Mouse (Mus musculus): ENCODE measurements around the gene Adgra3.

Gene Adgra3

DNA sequence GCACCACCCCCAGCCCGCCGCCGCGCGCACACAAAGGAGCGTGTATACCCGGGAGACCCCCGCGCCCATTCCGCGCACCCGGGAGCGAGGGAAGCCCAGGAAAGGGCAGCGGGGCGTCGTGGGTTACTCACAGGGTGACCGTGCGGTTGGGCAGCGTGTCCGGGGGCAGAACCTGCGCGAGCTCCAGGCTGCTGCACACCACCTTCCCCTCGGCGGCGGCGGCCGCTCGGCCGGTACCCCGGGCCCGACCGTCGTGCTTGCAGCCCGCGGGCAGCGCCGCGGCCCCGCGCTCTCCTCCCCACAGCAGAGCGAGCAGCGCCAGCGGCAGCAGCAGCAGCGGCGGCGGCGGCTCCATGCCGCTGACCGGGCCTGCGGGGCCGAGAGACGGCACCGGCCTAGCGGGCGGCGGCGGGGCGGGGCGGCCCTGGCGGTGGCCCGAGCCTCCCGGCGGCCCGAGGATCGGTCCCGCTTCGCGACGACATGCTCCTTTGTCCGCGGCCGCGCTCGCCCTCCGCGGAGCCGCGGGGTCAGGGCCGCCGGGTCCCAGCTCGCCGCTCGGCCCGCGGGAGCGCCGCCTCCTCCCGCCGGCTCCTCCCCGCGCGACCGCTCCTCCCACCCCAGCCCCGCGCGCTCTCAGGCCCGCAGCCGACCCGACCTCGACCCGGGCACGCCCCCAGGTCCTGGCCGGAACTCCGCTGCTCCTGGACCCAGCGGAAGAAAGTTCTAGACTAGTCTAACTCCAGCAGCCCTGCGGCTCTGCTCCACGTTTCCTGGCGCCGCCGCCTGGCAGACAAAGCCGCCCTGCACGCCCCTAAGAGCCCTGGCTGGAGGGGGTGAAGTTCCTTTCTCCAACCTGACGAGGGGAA, at the start of gene Adgra3:
TSS of gene Adgra3 (minus strand) at position 586 of the 866 bp plus-strand sequence.
- peak; percentile 85 for DNase-seq

- no peak for DNase-seq
Observed at GRCm38 (mm10) chr5:50083441-50083840, 24.6 kb upstream of the Adgra3 start.

DNA sequence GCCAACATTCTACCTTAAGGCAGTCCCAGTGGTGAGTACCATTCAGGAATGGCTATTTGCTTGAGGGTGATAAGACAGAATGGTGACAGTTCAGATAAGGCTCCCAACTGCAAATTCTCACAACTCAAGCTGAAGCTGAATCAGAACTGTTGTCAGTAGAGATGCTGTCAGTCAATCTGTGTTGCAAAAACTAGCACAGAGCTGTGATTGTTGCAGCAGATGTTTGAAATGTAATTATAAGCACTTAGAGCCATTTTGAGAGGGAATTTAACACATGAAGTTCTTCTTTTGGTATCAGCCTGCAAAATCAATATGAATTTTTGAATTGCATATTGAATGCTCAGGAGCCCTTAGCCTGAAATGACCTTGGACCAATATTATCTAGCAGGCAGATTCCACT, 15.4 kb upstream of the Adgra3 start:
- no peak for DNase-seq

- DNase-seq = no peak
Observed at GRCm38 (mm10) chr5:50064236-50064635, 5.4 kb upstream of the Adgra3 start.

GRCm38 (mm10) chr5:50059586-50059985, 780 bp upstream of the Adgra3 start:
- DNase-seq = peak; percentile 72

DNA sequence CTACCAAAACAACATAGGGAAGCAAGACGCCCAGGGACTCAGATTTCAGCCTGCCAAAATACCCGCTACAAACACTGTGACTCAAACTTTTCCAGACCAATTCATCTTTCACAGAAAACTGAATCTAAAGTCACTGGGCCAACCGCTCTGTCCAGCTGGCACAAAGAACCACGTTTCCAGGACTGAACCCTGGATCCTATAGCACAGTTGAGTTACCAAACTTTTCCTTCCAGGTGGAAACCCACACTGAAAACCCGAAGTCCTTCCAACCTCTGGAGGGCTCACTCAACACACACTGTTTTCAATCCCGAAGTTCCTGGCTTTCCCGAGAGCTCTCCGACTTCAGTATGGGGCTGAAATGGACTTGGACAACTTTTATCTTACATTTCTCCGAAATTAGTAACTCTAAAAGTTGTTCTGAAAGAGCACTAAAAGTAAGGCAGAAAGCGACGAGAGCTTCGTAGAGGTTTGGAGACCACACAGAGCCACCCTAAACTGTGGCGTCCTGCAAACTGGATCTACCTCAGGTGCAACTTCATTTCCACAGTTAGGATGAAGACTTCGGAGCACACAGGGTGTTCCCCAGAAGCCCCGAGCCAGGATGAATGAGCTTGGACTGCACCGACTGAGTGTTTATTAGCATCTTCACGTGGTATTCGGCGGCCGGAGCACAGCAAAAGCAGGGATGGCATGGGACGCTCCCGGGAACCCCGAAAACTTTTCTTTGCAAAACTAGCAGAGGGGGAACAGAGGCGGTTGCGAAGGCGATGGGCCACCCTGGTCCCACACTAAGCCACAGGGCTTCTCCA, 990 bp downstream of the Adgra3 start:
- DNase-seq = no peak

DNA sequence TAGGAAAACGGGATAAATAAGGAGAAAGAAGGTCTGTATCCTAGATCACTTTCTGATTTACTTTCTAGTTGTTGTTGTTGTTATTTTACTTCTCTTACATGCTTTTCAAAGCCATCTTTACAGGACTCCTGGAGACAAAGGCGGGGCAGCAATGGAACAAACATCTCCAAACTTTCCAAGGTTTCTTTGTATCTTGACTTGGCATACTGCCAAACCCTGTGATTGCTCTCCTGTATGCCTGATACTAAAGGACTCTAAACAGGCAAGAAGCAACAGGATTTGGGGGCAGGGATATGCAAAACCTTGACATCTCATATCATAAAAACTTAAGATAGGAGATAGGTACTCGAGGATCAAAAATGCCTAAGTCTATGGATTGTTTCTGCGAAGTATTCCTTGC, 6.3 kb downstream of the Adgra3 start:
- no peak for DNase-seq

- no peak for DNase-seq
Observed at GRCm38 (mm10) chr5:50050668-50051425, 8.0 kb downstream of the Adgra3 start.

DNA sequence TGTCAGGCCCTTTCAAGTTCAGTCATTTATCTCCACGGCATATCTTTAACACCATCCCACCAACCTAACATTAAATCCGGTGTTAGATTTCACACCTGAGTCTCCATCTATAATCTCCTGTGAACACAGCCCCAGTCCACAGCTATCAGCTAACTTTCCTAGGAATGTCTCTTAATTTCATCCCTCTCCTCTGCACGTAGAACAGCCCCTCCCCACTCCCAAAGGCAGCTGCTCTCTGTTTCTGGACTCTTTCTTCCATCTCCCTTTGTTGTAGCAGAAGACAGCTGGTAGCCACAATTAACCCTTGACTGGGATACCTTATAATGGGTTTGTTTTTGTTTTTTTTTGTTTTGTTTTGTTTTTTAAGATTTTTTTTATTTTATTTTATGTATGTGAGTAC, 8.8 kb downstream of the Adgra3 start:
- no peak for DNase-seq

- DNase-seq = no peak
Observed at GRCm38 (mm10) chr5:50049506-50049905, 9.3 kb downstream of the Adgra3 start.

- no peak for DNase-seq
Observed at GRCm38 (mm10) chr5:50048960-50049359, 9.8 kb downstream of the Adgra3 start.

DNA sequence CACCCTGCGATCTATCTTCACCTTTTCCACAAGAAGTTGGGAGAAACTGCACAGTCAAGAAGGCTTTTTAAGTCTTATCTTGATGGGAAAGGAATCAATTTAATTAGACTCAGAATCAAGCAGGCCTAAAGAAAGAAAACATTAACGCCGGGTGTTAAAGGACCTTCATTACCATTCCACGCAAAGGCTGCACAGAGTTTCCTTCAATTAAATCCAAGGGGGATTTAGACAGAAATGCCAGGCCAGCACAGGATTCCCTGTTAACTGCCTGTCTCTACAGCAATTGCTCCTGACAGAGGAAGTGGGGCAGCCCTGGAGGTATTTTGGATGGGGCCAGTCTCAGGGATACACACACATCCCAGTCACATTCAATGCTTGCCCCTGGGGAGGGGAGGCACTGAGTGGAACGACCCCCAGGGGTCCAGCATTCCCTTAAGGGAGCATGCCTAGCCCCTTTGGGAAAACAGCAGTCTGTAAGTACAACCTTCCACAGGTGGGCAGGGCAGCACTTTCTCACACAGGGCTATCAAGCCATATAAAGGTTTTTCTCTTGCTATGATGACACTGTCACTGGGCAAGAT, 10.4 kb downstream of the Adgra3 start:
- DNase-seq = no peak

DNA sequence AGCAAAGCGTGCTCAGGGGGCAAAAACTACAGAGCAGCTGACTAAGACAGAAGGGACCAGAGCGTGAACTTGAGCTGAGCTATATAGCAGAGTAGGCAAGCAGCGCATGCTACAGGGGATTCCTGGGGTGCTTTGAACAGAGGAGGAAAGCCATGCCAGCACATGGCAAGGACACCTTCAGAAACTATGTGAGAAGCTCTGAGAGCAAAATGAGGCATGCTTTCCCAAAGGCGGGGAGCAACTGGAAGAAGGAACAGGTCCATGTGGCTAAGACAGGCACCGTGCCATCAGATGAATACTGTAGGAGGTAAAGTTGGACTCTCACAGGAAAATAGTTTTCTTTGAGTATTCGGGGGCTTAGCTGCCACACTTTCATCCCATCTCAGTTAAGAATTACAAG, 13.6 kb downstream of the Adgra3 start:
- no peak for DNase-seq

GRCm38 (mm10) chr5:50043677-50044076, 15.1 kb downstream of the Adgra3 start:
- DNase-seq = no peak

GRCm38 (mm10) chr5:50042274-50042943, 16.4 kb downstream of the Adgra3 start:
- DNase-seq = no peak

GRCm38 (mm10) chr5:50039521-50039920, 19.3 kb downstream of the Adgra3 start:
- no peak for DNase-seq

DNA sequence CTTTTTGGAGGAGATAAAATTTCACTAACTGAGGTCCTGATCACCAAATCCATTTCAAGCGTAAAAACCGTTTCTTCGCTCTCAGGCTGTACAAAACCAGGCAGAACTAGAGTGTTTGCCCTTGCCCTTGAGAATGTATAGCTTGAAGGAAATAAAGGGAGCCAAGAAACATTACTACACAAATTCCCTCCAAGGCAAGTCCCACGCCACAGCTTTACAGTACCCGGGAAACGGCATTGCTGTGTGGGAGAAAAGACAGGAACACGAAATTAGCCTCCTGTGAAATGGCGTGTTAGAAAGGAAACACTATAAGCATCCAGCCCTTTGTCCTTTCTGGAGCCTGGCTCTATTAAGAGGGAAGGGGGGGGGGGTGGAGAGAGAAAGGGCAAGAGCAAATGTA, 21.1 kb downstream of the Adgra3 start:
- DNase-seq = no peak

DNA sequence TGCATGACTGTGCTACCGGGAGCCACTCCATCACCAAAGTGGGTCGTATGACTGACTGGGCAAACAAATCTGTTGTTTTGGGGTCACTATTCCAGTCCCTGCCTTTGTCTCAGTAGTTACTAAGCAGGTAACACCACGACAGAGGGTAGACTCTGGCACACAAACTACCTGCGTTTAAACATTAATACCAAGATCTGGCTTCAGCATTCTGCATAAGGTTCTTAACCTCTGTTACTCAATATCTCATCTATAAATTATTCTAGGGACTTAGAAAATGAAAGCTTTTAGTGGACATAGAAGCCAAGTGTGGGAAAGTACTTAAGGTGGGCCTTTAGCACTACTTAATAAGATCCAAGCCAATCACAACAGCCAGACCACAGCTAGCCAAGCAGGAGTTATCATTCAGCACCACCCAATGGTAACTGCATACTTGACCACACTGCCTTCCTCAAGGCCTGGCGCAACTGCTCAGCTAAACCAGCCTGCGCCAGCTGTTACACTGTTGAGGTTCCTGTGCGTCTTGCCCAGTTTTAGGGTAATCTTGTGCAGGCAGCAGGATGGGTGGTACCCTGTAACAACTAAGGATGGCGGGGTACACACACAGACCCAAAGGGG, 23.8 kb downstream of the Adgra3 start:
- peak; percentile 71 for DNase-seq

- DNase-seq = peak; percentile 57
Observed at GRCm38 (mm10) chr5:50034231-50034630, 24.6 kb downstream of the Adgra3 start.

GRCm38 (mm10) chr5:50033660-50034059, 25.1 kb downstream of the Adgra3 start:
- no peak for DNase-seq

GRCm38 (mm10) chr5:50032332-50032731, 26.5 kb downstream of the Adgra3 start:
- no peak for DNase-seq

GRCm38 (mm10) chr5:50031763-50032272, 27.0 kb downstream of the Adgra3 start:
- DNase-seq = no peak

Data from kidney, adult 11 months (tissue).